Mouse (Mus musculus) midbrain, embryonic 13.5 days (tissue): ENCODE measurements around the gene Fermt3. TPM values are rescaled to one million over a fixed set of nuclear protein-coding genes. Genes with fewer than 3 reads are reported as not detected.

Source experiments
- ATAC-seq: fragments of 200-750 bp; cut with Nextera tagmentation; 2 replicates; pipeline ENCODE4 v1.8.0; 2017; ENCODE audit warnings: mild to moderate bottlenecking, moderate TSS enrichment, moderate library complexity
- H3K27ac ChIP-seq: fragments of 300-500 bp; sonication (generic); 2 replicates; pipeline ENCODE4 v1.5.1; 2015; ENCODE audit warnings: inconsistent platforms, mild to moderate bottlenecking, moderate library complexity
- H3K27me3 ChIP-seq: fragments of 300-500 bp; sonication (generic); 2 replicates; pipeline ENCODE4 v1.6.1; 2015; ENCODE audit warnings: mild to moderate bottlenecking, inconsistent platforms
- H3K36me3 ChIP-seq: fragments of 300-500 bp; sonication (generic); 2 replicates; pipeline ENCODE4 v1.6.1; 2015; ENCODE audit warnings: mild to moderate bottlenecking, inconsistent platforms
- H3K4me1 ChIP-seq: fragments of 300-500 bp; sonication (generic); replicated peaks from 2 replicates; pipeline ENCODE4 v1.6.1; 2015; ENCODE audit warnings: inconsistent platforms
- H3K4me2 ChIP-seq: fragments of 300-500 bp; sonication (generic); replicated peaks from 2 replicates; pipeline ENCODE4 v1.6.1; 2015; ENCODE audit warnings: moderate library complexity, mild to moderate bottlenecking, inconsistent platforms
- H3K4me3 ChIP-seq: fragments of 300-500 bp; sonication (generic); replicated peaks from 2 replicates; pipeline ENCODE4 v1.5.1; 2015; ENCODE audit warnings: mild to moderate bottlenecking, inconsistent platforms
- H3K9ac ChIP-seq: fragments of 300-500 bp; sonication (generic); replicated peaks from 2 replicates; pipeline ENCODE4 v1.6.1; 2015; ENCODE audit warnings: mild to moderate bottlenecking, inconsistent platforms
- H3K9me3 ChIP-seq: fragments of 300-500 bp; sonication (generic); 2 replicates; pipeline ENCODE4 v1.6.1; 2016; ENCODE audit warnings: mild to moderate bottlenecking, inconsistent platforms
- WGBS: fragments of 180-500 bp; shearing (Covaris S2); methylation state at CpG from one replicate; pipeline ENCODE4 v1.1.7; 2015; 5-methylcytosine and 5-hydroxymethylcytosine counted together
- polyA plus RNA-seq: library from polyadenylated mRNA; unstranded; fragments of >200 nt; fragmentation: Nextera tagmentation; extraction: Ambion mirVana; gene quantifications from 2 replicates; pipeline ENCODE4 v1.2.1, GENCODE M21; 2015

The Fermt3 gene
- polyA plus RNA-seq, 1 experiment from 2014 or later: 4.8 TPM

DNA sequence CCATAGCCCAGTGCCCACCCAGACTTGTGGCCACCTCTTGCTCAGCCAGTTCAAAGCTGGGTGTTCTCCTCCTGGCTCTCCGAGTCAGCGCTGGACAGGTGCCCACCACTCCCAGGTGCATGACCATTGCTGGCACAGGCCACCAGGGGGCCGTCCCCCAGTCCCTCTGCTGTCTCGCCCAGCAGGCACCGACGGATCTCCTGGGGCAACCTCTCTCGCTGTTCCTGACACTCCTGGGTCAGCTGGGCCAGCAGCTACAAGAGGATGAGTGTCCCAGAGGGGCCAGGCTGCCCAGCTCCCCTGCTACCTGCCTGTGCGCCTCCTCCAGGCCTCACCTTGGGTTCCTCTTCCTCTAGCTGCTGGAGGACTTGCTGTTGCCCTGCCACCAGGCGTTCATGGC lies 65.2 kb downstream of the Fermt3 start:
- peaks cover 25% of the 10 kb centered on the region for H3K4me1 ChIP-seq
- ATAC-seq: no peak
- H3K4me3 ChIP-seq: no peak overlapping the region

DNA sequence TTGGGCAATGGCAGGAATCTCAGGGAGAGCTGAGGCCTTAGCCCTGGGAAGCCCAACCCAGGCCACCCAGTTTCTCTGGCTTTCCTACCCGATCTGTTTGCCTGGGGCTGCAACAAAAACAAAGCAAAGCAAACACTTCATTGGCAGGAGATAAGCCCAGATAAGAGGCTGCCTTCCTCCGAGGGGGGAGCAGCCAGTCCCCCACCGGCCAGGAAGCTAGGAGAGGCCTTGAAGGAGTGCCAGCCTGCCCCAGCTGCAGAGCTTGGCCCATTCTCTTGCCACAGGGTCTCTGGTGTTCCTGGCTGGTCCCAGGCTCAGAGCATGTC lies 66.6 kb downstream of the Fermt3 start:
- no peaks in the 10 kb centered on the region for H3K27me3 ChIP-seq
- WGBS: 37% methylated on average over 3 of the region's 3 CpGs
- H3K4me2 ChIP-seq: peak overlapping the region; percentile 99
- peaks cover 17% of the 10 kb centered on the region; the same call in 1 of the 2 replicates for H3K36me3 ChIP-seq
- peak overlapping the region; percentile 84 for H3K9ac ChIP-seq
- H3K9me3 ChIP-seq: no peaks in the 10 kb centered on the region
- no peak for ATAC-seq
- H3K27ac ChIP-seq: peak overlapping the region; percentile 97
- peaks cover 25% of the 10 kb centered on the region for H3K4me1 ChIP-seq
- peak overlapping the region; percentile 62 for H3K4me3 ChIP-seq

More for the DNA sequence above, 65.2 kb downstream of the Fermt3 start:
- H3K9me3 ChIP-seq: no peaks in the 10 kb centered on the region
- no peaks in the 10 kb centered on the region for H3K27me3 ChIP-seq
- H3K4me2 ChIP-seq: no peak overlapping the region
- H3K9ac ChIP-seq: no peak overlapping the region
- no peak overlapping the region for H3K27ac ChIP-seq
- peaks cover 17% of the 10 kb centered on the region; the same call in 1 of the 2 replicates for H3K36me3 ChIP-seq
- 57% methylated on average over 9 of the region's 9 CpGs for WGBS

DNA sequence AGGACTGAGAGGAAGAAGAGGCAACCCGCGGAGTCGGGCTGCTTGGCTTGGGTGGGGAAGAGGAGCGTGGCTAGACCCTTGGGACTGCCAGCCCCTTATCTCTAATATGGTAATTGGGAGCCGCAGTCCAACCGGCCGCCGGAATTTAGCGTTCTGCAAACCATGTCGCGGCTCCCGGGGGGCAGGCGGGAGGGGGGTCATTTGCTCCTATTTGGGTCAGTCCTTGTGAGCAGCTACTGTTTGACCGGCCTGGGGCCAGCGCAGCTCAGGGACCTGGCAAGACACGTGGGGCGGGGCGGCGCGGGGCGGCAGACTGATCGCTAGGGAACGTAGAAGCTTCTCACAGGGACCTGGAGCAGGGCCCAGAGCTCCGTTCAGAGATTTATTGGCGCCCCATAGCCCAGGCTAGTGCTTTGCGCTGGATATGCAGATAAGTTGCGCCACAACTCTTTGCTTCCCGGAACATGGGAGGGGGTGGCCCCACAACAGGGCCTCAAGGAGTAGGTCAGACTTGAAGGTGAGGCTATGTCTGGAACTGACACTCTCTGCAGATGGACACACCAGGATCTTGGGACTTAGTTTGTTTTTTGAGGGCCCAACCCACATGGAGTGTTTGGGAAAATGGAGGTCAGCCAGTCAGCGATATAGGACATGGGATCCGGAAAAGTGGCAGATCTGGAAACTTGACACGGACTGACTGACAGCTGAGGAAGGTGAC lies 67.1 kb downstream of the Fermt3 start:
- peak overlapping the region; percentile 97 for H3K27ac ChIP-seq
- H3K27me3 ChIP-seq: no peaks in the 10 kb centered on the region
- peaks cover 25% of the 10 kb centered on the region for H3K4me1 ChIP-seq
- peaks cover 17% of the 10 kb centered on the region; the same call in 1 of the 2 replicates for H3K36me3 ChIP-seq
- 4% methylated on average over 30 of the region's 31 CpGs for WGBS
- ATAC-seq: peak; percentile 27
- H3K9me3 ChIP-seq: no peaks in the 10 kb centered on the region
- peak overlapping the region; percentile 99 for H3K4me2 ChIP-seq
- peak overlapping the region; percentile 84 for H3K9ac ChIP-seq
- peak overlapping the region; percentile 62 for H3K4me3 ChIP-seq

DNA sequence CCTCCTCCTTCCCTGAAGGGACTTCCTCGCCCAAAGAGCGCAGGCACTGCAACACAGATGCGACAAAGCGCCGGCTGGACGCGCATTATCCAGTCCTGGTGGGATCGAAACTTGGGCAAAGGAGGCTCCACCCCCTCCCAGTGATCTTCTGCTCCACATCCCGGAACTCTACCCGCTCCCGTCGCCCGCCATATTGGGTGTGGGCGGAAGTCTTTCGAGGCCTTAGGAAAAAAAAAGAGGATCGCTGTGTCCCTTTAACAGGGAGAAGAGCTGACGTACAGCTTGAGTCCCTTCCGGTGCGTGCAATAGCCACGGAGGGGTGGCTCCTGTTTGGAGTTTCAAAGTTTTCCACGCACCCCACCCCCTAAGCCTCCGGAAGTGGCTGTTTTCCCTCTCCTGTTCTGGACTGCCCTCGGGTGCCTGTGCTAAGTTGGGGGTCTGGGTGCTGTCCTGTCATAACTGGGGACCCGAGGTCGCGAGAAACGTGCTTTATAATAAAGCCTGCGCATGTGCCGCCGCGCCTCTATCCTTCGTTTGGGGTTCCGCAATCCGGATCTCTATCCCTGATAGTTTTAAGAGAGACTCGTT lies 67.8 kb downstream of the Fermt3 start:
- Histone ChIP-seq H3K9me3 (no peaks in the 10 kb centered on the region), H3K36me3 (peaks cover 17% of the 10 kb centered on the region; the same call in 1 of the 2 replicates), H3K27me3 (no peaks in the 10 kb centered on the region), H3K4me2 (peak overlapping the region; percentile 99), H3K4me1 (peaks cover 25% of the 10 kb centered on the region), H3K9ac (peak overlapping the region; percentile 84), H3K4me3 (peak overlapping the region; percentile 62), H3K27ac (peak overlapping the region; percentile 97)
- peak; percentile 84 for ATAC-seq
- under 1% methylated on average over 35 of the region's 35 CpGs for WGBS

DNA sequence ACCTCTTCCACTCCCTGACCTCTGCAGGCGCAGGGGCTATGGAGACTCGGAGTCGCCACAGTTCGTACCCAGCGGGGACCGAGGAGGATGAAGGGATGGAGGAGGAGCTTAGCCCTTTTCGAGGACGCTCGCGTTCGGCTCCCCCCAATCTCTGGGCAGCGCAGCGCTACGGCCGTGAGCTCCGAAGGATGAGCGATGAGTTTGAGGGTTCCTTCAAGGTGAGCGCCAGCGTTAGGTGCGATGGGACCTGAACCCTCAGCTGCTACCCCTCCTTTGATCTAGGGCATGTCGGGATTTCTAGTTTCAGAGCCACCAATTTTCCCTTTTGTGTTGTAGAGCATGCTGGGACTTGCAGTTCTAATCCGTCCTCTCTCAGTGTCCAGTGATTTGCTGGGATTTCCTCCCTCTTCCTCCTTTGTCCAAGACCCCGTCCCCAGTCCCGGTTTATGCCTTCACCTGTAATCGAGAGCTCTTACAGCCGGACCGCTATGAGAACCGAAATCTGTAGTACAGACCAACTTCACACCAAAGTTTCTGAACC lies 68.6 kb downstream of the Fermt3 start:
- ATAC-seq: peak; percentile 52
- under 1% methylated on average over 28 of the region's 28 CpGs for WGBS
- Histone ChIP-seq H3K27me3 (no peaks in the 10 kb centered on the region), H3K4me2 (peak overlapping the region; percentile 99), H3K27ac (peak overlapping the region; percentile 97), H3K36me3 (peaks cover 15% of the 10 kb centered on the region; the same call in 1 of the 2 replicates), H3K9me3 (no peaks in the 10 kb centered on the region), H3K9ac (peak overlapping the region; percentile 84), H3K4me1 (peaks cover 25% of the 10 kb centered on the region), H3K4me3 (peak overlapping the region; percentile 62)

DNA sequence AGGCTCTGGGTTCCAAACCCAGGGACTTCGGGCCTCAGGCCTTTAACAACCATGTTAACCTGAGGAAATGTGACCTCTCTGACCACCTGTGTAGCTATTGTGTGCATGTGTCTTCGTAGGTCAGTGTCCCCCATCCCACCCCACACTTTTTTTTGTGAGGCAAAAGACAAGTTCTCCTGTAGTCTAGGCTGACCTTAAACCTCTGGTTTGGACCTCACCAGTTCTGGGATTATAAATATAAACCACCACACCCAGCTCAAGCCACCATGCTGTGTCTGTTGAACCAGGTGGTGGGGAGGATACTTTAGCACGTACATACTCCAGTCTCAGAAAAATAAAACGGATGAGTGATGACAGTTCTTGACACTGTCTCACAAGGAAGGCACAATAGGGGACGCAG lies 69.3 kb downstream of the Fermt3 start:
- H3K27me3 ChIP-seq: no peaks in the 10 kb centered on the region
- H3K27ac ChIP-seq: peak overlapping the region; percentile 97
- H3K4me3 ChIP-seq: peak overlapping the region; percentile 62
- H3K36me3 ChIP-seq: peaks cover 12% of the 10 kb centered on the region; the same call in 1 of the 2 replicates
- H3K9me3 ChIP-seq: no peaks in the 10 kb centered on the region
- ATAC-seq: no peak
- peak overlapping the region; percentile 84 for H3K9ac ChIP-seq
- WGBS: 53% methylated on average over 5 of the region's 5 CpGs
- peaks cover 25% of the 10 kb centered on the region for H3K4me1 ChIP-seq
- peak overlapping the region; percentile 99 for H3K4me2 ChIP-seq

DNA sequence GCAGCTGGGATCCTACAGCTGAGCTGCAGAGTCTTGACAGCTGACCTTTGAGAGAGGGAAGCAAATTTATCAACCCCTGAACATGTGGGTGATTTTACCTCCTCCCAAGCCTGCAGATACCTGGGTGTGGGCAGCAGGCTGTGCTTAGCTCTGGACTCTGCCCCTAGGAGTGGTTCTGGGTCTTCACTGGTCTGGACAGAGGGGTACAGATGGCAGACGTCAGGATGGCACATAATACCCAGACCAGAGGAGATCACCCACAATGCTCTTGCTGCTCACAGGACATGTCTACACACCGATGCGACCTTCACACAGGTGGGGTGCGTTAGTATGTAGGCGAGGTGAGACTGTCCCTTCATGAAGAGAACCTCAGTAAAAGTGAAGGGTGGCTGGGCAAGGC lies 69.7 kb downstream of the Fermt3 start:
- Histone ChIP-seq H3K4me1 (peaks cover 25% of the 10 kb centered on the region), H3K9me3 (no peaks in the 10 kb centered on the region), H3K9ac (no peak overlapping the region), H3K36me3 (peaks cover 9% of the 10 kb centered on the region; the same call in 1 of the 2 replicates), H3K4me3 (no peak overlapping the region; the same call in 1 of the 2 replicates), H3K27ac (no peak overlapping the region), H3K4me2 (peak overlapping the region; percentile 99; the same call in 1 of the 2 replicates), H3K27me3 (no peaks in the 10 kb centered on the region)
- WGBS: 91% methylated on average over 5 of the region's 5 CpGs
- ATAC-seq: no peak

Other genes starting within 250 kb of the Fermt3 start
- 4.9 and 5.4 TPM in 2 replicates for gene Rps6ka4, start 178.8 kb downstream of the Fermt3 start, polyA plus RNA-seq
- 0.22 and 0.51 TPM in 2 replicates for gene Ccdc88b, start 161.3 kb downstream of the Fermt3 start, polyA plus RNA-seq
- 136 and 139 TPM in 2 replicates for gene Trmt112, start 109.8 kb downstream of the Fermt3 start, polyA plus RNA-seq
- gene Prdx5, start 109.4 kb downstream of the Fermt3 start, polyA plus RNA-seq: 231 and 236 TPM in 2 replicates
- 14.5 and 18.3 TPM in 2 replicates for gene Esrra, start 97.7 kb downstream of the Fermt3 start, polyA plus RNA-seq
- gene Catsperz, start 94.1 kb downstream of the Fermt3 start, polyA plus RNA-seq: 0.55 TPM in 1 of 2 replicates, not detected in the other
- gene Kcnk4, start 85.0 kb downstream of the Fermt3 start, polyA plus RNA-seq: 0.28 and 0.79 TPM in 2 replicates
- gene Bad, start 77.6 kb downstream of the Fermt3 start, polyA plus RNA-seq: 75.5 and 84.3 TPM in 2 replicates
- 46.1 and 50.3 TPM in 2 replicates for gene Gpr137, start 77.0 kb downstream of the Fermt3 start, polyA plus RNA-seq
- 116 and 151 TPM in 2 replicates for gene Ppp1r14b, start 44.5 kb downstream of the Fermt3 start, polyA plus RNA-seq
- 9.6 and 11.6 TPM in 2 replicates for gene Plcb3, start 43.0 kb downstream of the Fermt3 start, polyA plus RNA-seq
- 88.5 and 100 TPM in 2 replicates for gene Fkbp2, start 39.0 kb downstream of the Fermt3 start, polyA plus RNA-seq
- 23.2 and 28.3 TPM in 2 replicates for gene Vegfb, start 31.8 kb downstream of the Fermt3 start, polyA plus RNA-seq
- 24.2 and 25.4 TPM in 2 replicates for gene Dnajc4, start 26.9 kb downstream of the Fermt3 start, polyA plus RNA-seq
- 20.2 and 21.7 TPM in 2 replicates for gene Nudt22, start 23.4 kb downstream of the Fermt3 start, polyA plus RNA-seq
- 15.6 and 15.8 TPM in 2 replicates for gene Trpt1, start 23.3 kb downstream of the Fermt3 start, polyA plus RNA-seq
- 258 and 273 TPM in 2 replicates for gene Stip1, start 20.5 kb upstream of the Fermt3 start, polyA plus RNA-seq
- gene Macrod1, start 37.3 kb upstream of the Fermt3 start, polyA plus RNA-seq: 2.9 and 3.0 TPM in 2 replicates
- 8.3 and 9.2 TPM in 2 replicates for gene Flrt1, start 86.3 kb upstream of the Fermt3 start, polyA plus RNA-seq
- gene Otub1, start 186.8 kb upstream of the Fermt3 start, polyA plus RNA-seq: 247 and 260 TPM in 2 replicates
- 750 and 771 TPM in 2 replicates for gene Cox8a, start 198.1 kb upstream of the Fermt3 start, polyA plus RNA-seq
- 73.7 and 74.6 TPM in 2 replicates for gene Naa40, start 221.7 kb upstream of the Fermt3 start, polyA plus RNA-seq
- gene Rcor2, start 247.9 kb upstream of the Fermt3 start, polyA plus RNA-seq: 41.1 and 52.8 TPM in 2 replicates